Mouse (Mus musculus) adrenal gland, adult 18-20 months (tissue): Measurements from ENCODE around the gene Bag1. TPM values are rescaled to one million over a fixed set of nuclear protein-coding genes. Genes with fewer than 3 reads are reported as not detected.

Experiments
- DNase-seq, 2 experiments: peaks; one replicate each; pipeline ENCODE4 v3.0.0; 2021 to 2022; ENCODE audit warnings: low spot score in 2 of 2
- long read RNA-seq, 2 experiments: library from polyadenylated mRNA; stranded (forward); transcript quantifications; one replicate each; pipeline ENCODE4 v2.0.0; 2021
- total RNA-seq, 2 experiments: library from RNA; stranded (reverse); gene quantifications; 1 replicate in 1 of 2; 2 replicates in 1 of 2; pipeline ENCODE4 v1.2.3; 2021

Bag1 gene
- total RNA-seq: 100 to 1,000 TPM; 306 to 371 TPM
- long read RNA-seq, experiment 1, transcript Bag1-202 (7 exons, 1,336 nt): major isoform, 140 of 154 reads
- long read RNA-seq, experiment 1, partial matches to known transcripts: 2 of 154 reads
- long read RNA-seq, experiment 1, other reads (novel, unspliced or antisense): 12 of 154 reads
- long read RNA-seq, experiment 2, transcript Bag1-202 (7 exons, 1,336 nt): major isoform, 539 of 569 reads
- long read RNA-seq, experiment 2, partial matches to known transcripts: 14 of 569 reads
- long read RNA-seq, experiment 2, other reads (novel, unspliced or antisense): 16 of 569 reads

- peak; percentile 98 to 99 for DNase-seq
Observed at GRCm38 (mm10) chr4:40948160-40948708, at the start of gene Bag1, which contains the start of gene Chmp5. Bag1 (minus strand) TSS chr4:40948294. Chmp5 (plus strand) TSS chr4:40948407.

GRCm38 (mm10) chr4:40996302-40996701 is 48.2 kb upstream of the Bag1 start:
- DNase-seq: no peak

- DNase-seq: no peak
Observed at GRCm38 (mm10) chr4:40989633-40990032, 41.5 kb upstream of the Bag1 start.

GRCm38 (mm10) chr4:40983686-40984085 is 35.6 kb upstream of the Bag1 start:
- no peak for DNase-seq

GRCm38 (mm10) chr4:40982486-40982885 is 34.4 kb upstream of the Bag1 start:
- DNase-seq: no peak

GRCm38 (mm10) chr4:40979430-40979829 is 31.3 kb upstream of the Bag1 start:
- DNase-seq: no peak

- no peak for DNase-seq
Observed at GRCm38 (mm10) chr4:40976651-40977050, 28.6 kb upstream of the Bag1 start.

- no peak for DNase-seq
Observed at GRCm38 (mm10) chr4:40975678-40976077, 27.6 kb upstream of the Bag1 start.

- peak in 1 of 2 experiments; percentile 42 for DNase-seq
Observed at GRCm38 (mm10) chr4:40974011-40974410, 25.9 kb upstream of the Bag1 start.

GRCm38 (mm10) chr4:40971744-40972143 is 23.6 kb upstream of the Bag1 start:
- DNase-seq: peak in 1 of 2 experiments; percentile 32

GRCm38 (mm10) chr4:40970842-40971701 is 23.0 kb upstream of the Bag1 start, which contains the start of gene Nfx1:
Nfx1 (plus strand) TSS chr4:40970906.
- DNase-seq: peak; percentile 90 to 95

GRCm38 (mm10) chr4:40970592-40970841 is 22.4 kb upstream of the Bag1 start:
- DNase-seq: no peak

DNA sequence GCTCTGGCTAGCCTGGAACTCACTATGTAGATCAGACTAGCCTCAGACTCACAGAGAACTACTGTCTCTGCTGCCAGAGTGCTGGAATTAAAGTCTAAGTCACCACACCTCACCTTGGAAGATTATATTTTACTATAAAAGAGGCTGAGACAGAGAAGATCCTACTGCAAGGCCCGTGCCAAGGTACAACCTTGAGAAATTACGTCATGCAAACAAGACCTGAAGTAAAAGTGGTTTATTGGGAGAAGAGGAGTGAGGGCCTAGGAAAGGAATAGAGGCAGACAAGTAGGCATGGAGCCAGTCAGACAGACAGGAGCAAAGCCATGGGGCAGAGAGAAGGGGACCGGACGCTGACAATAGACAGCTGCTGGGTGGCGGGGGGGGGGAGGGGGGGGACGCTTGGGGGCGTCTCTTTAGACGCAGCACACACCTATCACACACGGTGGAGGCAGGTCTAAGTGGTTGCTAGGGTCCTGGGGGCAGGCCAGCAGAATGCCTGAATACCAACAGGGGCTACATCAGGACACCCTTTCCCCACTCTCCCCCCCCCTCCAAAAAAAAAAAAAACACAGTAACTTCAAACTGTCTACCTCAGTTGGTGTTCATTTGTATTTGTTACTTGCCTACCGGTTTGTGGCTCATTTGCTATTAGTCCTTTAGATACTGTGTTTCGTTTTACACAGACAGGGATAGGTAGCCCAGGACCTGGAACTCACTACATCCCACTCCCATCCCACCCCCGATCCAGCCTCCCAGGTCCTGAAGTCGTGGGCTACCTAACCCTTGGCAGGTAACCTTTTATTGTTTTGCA is 21.9 kb upstream of the Bag1 start:
- no peak for DNase-seq

GRCm38 (mm10) chr4:40969161-40969560 is 21.1 kb upstream of the Bag1 start:
- DNase-seq: no peak

DNA sequence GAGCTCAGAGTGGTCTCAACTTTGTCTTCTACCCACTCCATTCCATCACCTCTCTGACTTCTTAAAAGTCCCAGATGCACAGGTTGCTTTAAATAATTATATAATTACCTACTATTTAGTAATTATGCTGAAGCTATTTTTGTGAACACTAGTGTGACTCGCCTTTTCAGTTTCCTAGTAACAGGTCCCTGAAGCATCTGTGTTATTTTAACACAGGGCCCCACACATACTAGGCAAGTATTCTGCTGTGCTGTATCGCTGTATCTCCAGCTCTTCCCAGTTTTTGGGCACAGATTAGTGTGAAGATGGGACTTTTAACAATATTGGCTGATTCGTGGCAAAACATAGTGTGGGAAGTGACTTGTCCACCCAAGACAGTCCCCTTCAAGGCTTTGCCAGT is 15.4 kb upstream of the Bag1 start:
- DNase-seq: no peak

- DNase-seq: no peak
Observed at GRCm38 (mm10) chr4:40955942-40956341, 7.8 kb upstream of the Bag1 start.

- DNase-seq: no peak
Observed at GRCm38 (mm10) chr4:40953521-40953920, 5.4 kb upstream of the Bag1 start.

DNA sequence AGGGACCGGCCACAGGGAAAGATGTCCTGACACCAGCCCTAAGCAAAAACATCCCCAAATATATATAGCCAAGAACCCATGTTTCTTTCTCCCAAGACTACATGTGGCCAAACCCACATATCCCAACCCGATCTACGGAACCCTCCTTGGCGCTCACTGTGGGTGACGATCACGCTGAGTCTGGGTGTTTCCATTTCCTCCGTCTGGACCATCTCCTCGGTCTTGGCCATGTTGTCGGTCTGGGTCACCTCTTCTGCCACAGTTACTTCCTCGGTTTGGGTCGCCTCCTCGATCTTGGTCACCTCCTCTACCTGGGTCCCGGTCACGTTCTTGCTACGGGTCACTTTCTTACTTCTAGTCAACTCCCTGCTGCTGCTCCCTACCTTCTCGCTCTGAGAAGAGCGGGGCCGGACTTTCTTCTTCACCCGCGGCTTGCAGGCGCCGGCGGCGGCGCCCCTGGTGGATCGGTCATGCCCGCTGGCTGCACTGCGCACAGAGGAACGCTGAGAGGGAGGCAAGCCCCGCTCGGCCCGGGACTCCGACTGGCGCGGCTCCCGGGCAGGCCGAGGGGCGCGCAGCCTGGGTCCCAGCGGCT is 432 bp downstream of the Bag1 start:
- DNase-seq: no peak

- DNase-seq: no peak
Observed at GRCm38 (mm10) chr4:40946516-40947121, 1.5 kb downstream of the Bag1 start.

DNA sequence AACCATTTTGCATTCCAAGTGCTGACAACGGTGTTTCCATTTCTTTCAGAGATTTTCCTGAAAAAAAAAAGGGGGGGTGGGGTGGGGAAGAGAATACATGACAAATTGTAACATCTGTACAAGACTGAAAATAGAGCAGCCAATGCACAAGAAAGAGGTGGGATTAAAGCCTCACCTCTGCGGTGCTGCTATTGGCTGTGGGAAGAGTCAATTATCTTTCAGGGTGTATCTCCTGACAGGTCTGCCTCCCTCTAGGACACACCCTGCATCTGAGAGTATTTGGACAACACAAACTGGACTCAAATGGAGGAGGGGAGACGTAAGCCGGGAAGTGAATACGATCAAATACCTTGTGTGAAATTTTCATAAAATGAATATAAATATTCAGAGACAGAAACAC is 4.4 kb downstream of the Bag1 start:
- DNase-seq: no peak
